Mouse (Mus musculus) heart, embryonic 14.5 days (tissue): ENCODE results near the gene Trip6. TPM values are rescaled to one million over a fixed set of nuclear protein-coding genes. Genes with fewer than 3 reads are reported as not detected.

Experiments
- ATAC-seq: fragments of 200-750 bp; cut with Nextera tagmentation; 2 replicates; pipeline ENCODE4 v1.8.0; 2017; ENCODE audit warnings: low read depth, moderate TSS enrichment; ENCODE audit not compliant: insufficient number of reproducible peaks, insufficient read depth, low FRiP score
- H3K27ac ChIP-seq, 2 experiments: fragments of 200-500 bp in 1 of 2; fragments of 300-500 bp in 1 of 2; sonication (generic) in 1 of 2; replicated peaks in 1 of 2; 2 replicates each; pipeline ENCODE4 v1.5.1; 2012 to 2014; ENCODE audit warnings: low read depth in 2 of 2, low read length in 2 of 2, control low read depth in 1 of 2, mild to moderate bottlenecking in 1 of 2, mixed read lengths in 1 of 2; ENCODE audit not compliant: control insufficient read depth in 1 of 2, insufficient read depth in 1 of 2
- H3K27me3 ChIP-seq: fragments of 300-500 bp; sonication (generic); 2 replicates; pipeline ENCODE4 v1.6.1; 2014; ENCODE audit warnings: mild to moderate bottlenecking, low read length, control low read depth; ENCODE audit not compliant: control insufficient read depth, insufficient read depth
- H3K36me3 ChIP-seq: fragments of 300-500 bp; sonication (generic); 2 replicates; pipeline ENCODE4 v1.6.1; 2014; ENCODE audit warnings: mild to moderate bottlenecking, control low read depth, low read length, mixed read lengths; ENCODE audit not compliant: control insufficient read depth, insufficient read depth
- H3K4me1 ChIP-seq, 2 experiments: fragments of 200-500 bp in 1 of 2; fragments of 300-500 bp in 1 of 2; sonication (generic) in 1 of 2; 2 replicates each; pipeline ENCODE4 v1.6.1; 2012 to 2014; ENCODE audit warnings: low read length in 2 of 2, control low read depth in 1 of 2, mixed read lengths in 1 of 2; ENCODE audit not compliant: control insufficient read depth in 2 of 2, insufficient read depth in 2 of 2
- H3K4me2 ChIP-seq: fragments of 300-500 bp; sonication (generic); 2 replicates; pipeline ENCODE4 v1.6.1; 2014; ENCODE audit warnings: mild to moderate bottlenecking, low read length
- H3K4me3 ChIP-seq, 2 experiments: fragments of 200-500 bp in 1 of 2; fragments of 300-500 bp in 1 of 2; sonication (generic) in 1 of 2; 2 replicates each; pipeline ENCODE4 v1.5.1; 2012 to 2014; ENCODE audit warnings: low read length in 2 of 2, mild to moderate bottlenecking in 2 of 2, control low read depth in 1 of 2, low read depth in 1 of 2, moderate library complexity in 1 of 2; ENCODE audit not compliant: control insufficient read depth in 1 of 2, insufficient read depth in 1 of 2
- H3K9ac ChIP-seq: fragments of 300-500 bp; sonication (generic); 2 replicates; pipeline ENCODE4 v1.6.1; 2014; ENCODE audit warnings: mild to moderate bottlenecking, low read length
- H3K9me3 ChIP-seq: fragments of 300-500 bp; sonication (generic); 2 replicates; pipeline ENCODE4 v1.6.1; 2016; ENCODE audit warnings: low read length, control low read depth; ENCODE audit not compliant: control insufficient read depth
- WGBS: fragments of 180-500 bp; shearing (Covaris S2); extraction: QIAGEN DNeasy Blood & Tissue Kit; methylation state at CpG from one replicate; pipeline ENCODE4 v1.1.7; 2014; 5-methylcytosine and 5-hydroxymethylcytosine counted together
- polyA plus RNA-seq: library from polyadenylated mRNA; unstranded; fragments of >200 nt; fragmentation: Nextera tagmentation; extraction: Ambion mirVana; gene quantifications from 2 replicates; pipeline ENCODE4 v1.2.1, GENCODE M21; 2014

Trip6 gene
- polyA plus RNA-seq, 1 experiment from 2014 or later, result 38.9 TPM

GRCm38 (mm10) chr5:137345821-137346220 is 31.6 kb upstream of the Trip6 start:
- no peaks in the 10 kb centered on the region for H3K36me3 ChIP-seq
- WGBS, result 18% methylated on average over 9 of the region's 9 CpGs
- no peaks in the 10 kb centered on the region for H3K27me3 ChIP-seq
- peak overlapping the region; percentile 51 for H3K4me2 ChIP-seq
- ATAC-seq, result no peak
- 0 out of 2 replicates have a peak overlapping the region, but pooled peaks have one; percentile 30 for H3K9ac ChIP-seq
- H3K9me3 ChIP-seq, result no peaks in the 10 kb centered on the region
- H3K27ac ChIP-seq, result peak overlapping the region; percentile 42 to 56; a peak in 3 of 4 replicates
- H3K4me3 ChIP-seq, result no peak overlapping the region
- H3K4me1 ChIP-seq, result peaks cover 19 to 29% of the 10 kb centered on the region in 2 experiments

- ATAC-seq, result no peak
- Histone ChIP-seq H3K4me2 (no peak overlapping the region), H3K36me3 (no peaks in the 10 kb centered on the region), H3K27ac (no peak overlapping the region), H3K9me3 (no peaks in the 10 kb centered on the region), H3K9ac (no peak overlapping the region), H3K4me1 (peaks cover 33 to 40% of the 10 kb centered on the region in 2 experiments), H3K27me3 (no peaks in the 10 kb centered on the region), H3K4me3 (no peak overlapping the region)
Observed at GRCm38 (mm10) chr5:137343869-137344268, 29.7 kb upstream of the Trip6 start.

GRCm38 (mm10) chr5:137343412-137343811 is 29.2 kb upstream of the Trip6 start:
- H3K4me1 ChIP-seq, result peaks cover 32 to 38% of the 10 kb centered on the region in 2 experiments
- H3K27me3 ChIP-seq, result no peaks in the 10 kb centered on the region
- whole genome bisulfite sequencing, result 85% methylated on average over 5 of the region's 5 CpGs
- no peaks in the 10 kb centered on the region for H3K36me3 ChIP-seq
- no peak overlapping the region for H3K4me3 ChIP-seq
- H3K9me3 ChIP-seq, result no peaks in the 10 kb centered on the region
- ATAC-seq, result no peak
- H3K4me2 ChIP-seq, result no peak overlapping the region
- H3K27ac ChIP-seq, result no peak overlapping the region
- no peak overlapping the region for H3K9ac ChIP-seq

- Histone ChIP-seq H3K9ac (no peak overlapping the region), H3K4me3 (no peak overlapping the region), H3K9me3 (no peaks in the 10 kb centered on the region), H3K4me1 (peaks cover 27 to 30% of the 10 kb centered on the region in 2 experiments), H3K36me3 (no peaks in the 10 kb centered on the region), H3K27ac (no peak overlapping the region), H3K27me3 (no peaks in the 10 kb centered on the region), H3K4me2 (no peak overlapping the region)
- ATAC-seq, result no peak
- 61% methylated on average over 7 of the region's 7 CpGs for WGBS
Observed at GRCm38 (mm10) chr5:137342407-137343012, 28.3 kb upstream of the Trip6 start.

- Histone ChIP-seq H3K9me3 (no peaks in the 10 kb centered on the region), H3K27me3 (no peaks in the 10 kb centered on the region), H3K9ac (no peak overlapping the region), H3K27ac (peak overlapping the region; percentile 93 to 98), H3K36me3 (no peaks in the 10 kb centered on the region), H3K4me1 (peaks cover 16 to 20% of the 10 kb centered on the region in 2 experiments), H3K4me2 (no peak overlapping the region), H3K4me3 (no peak overlapping the region)
- 64% methylated on average over 6 of the region's 6 CpGs for WGBS
- ATAC-seq, result no peak
Observed at GRCm38 (mm10) chr5:137340222-137340621, 26.0 kb upstream of the Trip6 start.

GRCm38 (mm10) chr5:137339290-137339979 is 25.2 kb upstream of the Trip6 start:
- 16% methylated on average over 22 of the region's 22 CpGs for WGBS
- no peaks in the 10 kb centered on the region for H3K9me3 ChIP-seq
- peak overlapping the region; percentile 50 to 53 for H3K4me3 ChIP-seq
- H3K27me3 ChIP-seq, result no peaks in the 10 kb centered on the region
- peaks cover 16 to 20% of the 10 kb centered on the region in 2 experiments for H3K4me1 ChIP-seq
- H3K9ac ChIP-seq, result peak overlapping the region; percentile 81
- H3K4me2 ChIP-seq, result peak overlapping the region; percentile 86
- no peaks in the 10 kb centered on the region for H3K36me3 ChIP-seq
- ATAC-seq, result peak; percentile 68
- H3K27ac ChIP-seq, result peak overlapping the region; percentile 93 to 98

- Histone ChIP-seq H3K4me2 (peak overlapping the region; percentile 86), H3K4me1 (peaks cover 16 to 20% of the 10 kb centered on the region in 2 experiments), H3K27ac (peak overlapping the region; percentile 93 to 98), H3K27me3 (no peaks in the 10 kb centered on the region), H3K4me3 (peak overlapping the region; percentile 50 to 53), H3K9me3 (no peaks in the 10 kb centered on the region), H3K9ac (peak overlapping the region; percentile 81), H3K36me3 (no peaks in the 10 kb centered on the region)
- 1% methylated on average over 11 of the region's 11 CpGs for WGBS
- ATAC-seq, result peak; percentile 40; the same call in 1 of the 2 replicates
Observed at GRCm38 (mm10) chr5:137338663-137339289, 24.6 kb upstream of the Trip6 start.
